Mouse (Mus musculus) megakaryocyte, embryonic 14.5 days (primary cell): ENCODE data around the gene Olfr1278.

Source experiments
- FLI1 ChIP-seq: IDR thresholded peaks from 2 replicates; pipeline ENCODE4 v1.6.1; 2012; ENCODE audit warnings: low read length, inconsistent platforms, mixed read lengths
- GATA1 ChIP-seq: IDR thresholded peaks from 3 replicates; pipeline ENCODE4 v1.6.1; 2012; ENCODE audit warnings: mixed read lengths, low read length, inconsistent platforms, borderline replicate concordance

DNA sequence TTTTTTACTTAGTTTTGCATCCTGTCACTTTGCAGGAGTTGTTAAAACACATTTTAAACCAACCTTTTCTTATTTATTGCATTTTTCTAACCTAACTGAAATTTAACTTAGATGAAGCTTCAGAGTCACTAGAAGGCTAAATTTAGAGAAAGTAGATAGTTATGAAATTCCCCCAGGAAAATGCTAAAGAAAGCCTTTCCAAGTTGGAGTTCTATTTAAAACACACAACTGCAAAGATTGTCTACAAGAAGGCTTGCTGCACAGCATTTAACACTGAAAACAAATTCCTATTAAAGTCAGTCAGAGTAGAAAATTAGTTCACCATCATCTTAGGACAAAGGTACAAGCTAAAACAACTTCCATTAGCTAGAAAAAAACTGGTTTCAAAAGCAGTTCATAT lies 10.4 kb downstream of the Olfr1278 start, which contains the start of gene Olfr1279:
- TF ChIP-seq GATA1: no peak
- TF ChIP-seq FLI1: no peak
